ENCODE assay signal across 22 mouse cellular contexts in the genomic region with DNA sequence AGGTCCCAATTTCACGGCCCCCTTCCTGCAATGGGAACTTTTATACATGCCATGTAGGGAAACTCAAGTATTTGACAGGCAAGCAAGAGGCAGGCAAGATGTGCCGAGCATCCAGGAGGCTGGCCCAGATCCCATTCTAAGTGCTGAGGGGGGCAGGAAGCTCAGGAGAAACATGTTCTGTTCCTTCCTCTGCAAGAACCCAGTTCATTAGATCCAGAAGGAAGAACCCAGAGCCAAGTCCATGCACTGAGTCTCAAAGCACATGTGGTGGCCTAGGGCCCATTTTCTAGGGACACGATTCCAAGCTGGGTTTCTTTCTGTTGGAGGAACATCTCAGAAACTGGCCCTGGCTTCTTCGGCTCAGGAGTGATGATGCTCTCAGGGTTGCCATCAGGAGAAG. TPM values are rescaled to one million over a fixed set of nuclear protein-coding genes. Genes with fewer than 3 reads are reported as not detected.
A peak's percentile ranks its signal among the peaks of the same experiment; 100 is the strongest.
DNase-seq lines count a peak whose midpoint lies in the region; ATAC-seq and TF ChIP-seq lines count a peak whose summit lies in the region.
"Had no signal": no experiment of that assay in that cellular context is flagged by ENCODE, and none has a peak within 500 bp of the region (broad histone marks: within the 10 kb centered on the region; RNA-seq: fewer than 3 reads in every experiment).

No protein-coding gene starts in this region.

- ATAC-seq in lung, embryonic 16.5 days (ENCODE audit: low read depth) = no peak
- no peak for ATAC-seq in forebrain, embryonic 15.5 days (replicated peaks)
- ATAC-seq: liver, postnatal 0 days; midbrain, embryonic 13.5 days had no signal

- no peak for TF ChIP-seq POLR2A in bone marrow macrophage, adult 2 months (IDR thresholded peaks at IDR 0.05; ENCODE audit: borderline replicate concordance, low read depth, low read length)

- H3K9me3 ChIP-seq in lung, embryonic 16.5 days (ENCODE audit: control insufficient read depth, low read length) = no peaks in the 10 kb centered on the region
- H3K9me3 ChIP-seq in forebrain, embryonic 15.5 days = no peaks in the 10 kb centered on the region
- H3K9me3 ChIP-seq: embryonic facial prominence, embryonic 13.5 days; hindbrain, embryonic 13.5 days; midbrain, embryonic 13.5 days; neural tube, embryonic 13.5 days had no signal

- 65% methylated on average over 4 of the region's 4 CpGs for WGBS in lung, embryonic 16.5 days
- 98% methylated on average over 4 of the region's 4 CpGs for WGBS in macrophage (ENCODE audit: missing documents)
- WGBS in forebrain, embryonic 15.5 days = 93% methylated on average over 4 of the region's 4 CpGs

- H3K27me3 ChIP-seq in lung, embryonic 16.5 days (ENCODE audit: control insufficient read depth, insufficient read depth, low read depth, low read length) = no peaks in the 10 kb centered on the region
- no peaks in the 10 kb centered on the region for H3K27me3 ChIP-seq in forebrain, embryonic 15.5 days
- H3K27me3 ChIP-seq: embryonic facial prominence, embryonic 13.5 days; hindbrain, embryonic 13.5 days; midbrain, embryonic 13.5 days; neural tube, embryonic 13.5 days had no signal

- no peak overlapping the region for H3K9ac ChIP-seq in lung, embryonic 16.5 days (ENCODE audit: low read length)
- no peak overlapping the region for H3K9ac ChIP-seq in forebrain, embryonic 15.5 days (replicated peaks)
- H3K9ac ChIP-seq: embryonic facial prominence, embryonic 13.5 days; hindbrain, embryonic 13.5 days; liver, postnatal 0 days; midbrain, embryonic 13.5 days; neural tube, embryonic 13.5 days had no signal

- H3K4me1 ChIP-seq in lung, embryonic 16.5 days (replicated peaks; ENCODE audit: control insufficient read depth, insufficient read depth, low read length) = peaks cover 32% of the 10 kb centered on the region
- peaks cover 41% of the 10 kb centered on the region for H3K4me1 ChIP-seq in bone marrow macrophage, adult 2 months (ENCODE audit: control insufficient read depth, insufficient read depth, low read length)
- H3K4me1 ChIP-seq in forebrain, embryonic 15.5 days = no peaks in the 10 kb centered on the region
- H3K4me1 ChIP-seq: hindbrain, embryonic 13.5 days; midbrain, embryonic 13.5 days; neural tube, embryonic 13.5 days had no signal

- TF ChIP-seq CTCF in bone marrow macrophage, adult 2 months (IDR thresholded peaks at IDR 0.05; ENCODE audit: low read depth, low read length) = no peak

- no peak overlapping the region for H3K4me3 ChIP-seq in lung, embryonic 16.5 days (ENCODE audit: low read length)
- H3K4me3 ChIP-seq in bone marrow macrophage, adult 2 months (ENCODE audit: insufficient read depth, low read length) = no peak overlapping the region
- no peak overlapping the region for H3K4me3 ChIP-seq in macrophage (ENCODE audit: inconsistent target)
- no peak overlapping the region for H3K4me3 ChIP-seq in forebrain, embryonic 15.5 days
- H3K4me3 ChIP-seq: embryonic facial prominence, embryonic 13.5 days; hindbrain, embryonic 13.5 days; midbrain, embryonic 13.5 days; neural tube, embryonic 13.5 days had no signal

- no peaks in the 10 kb centered on the region for H3K36me3 ChIP-seq in lung, embryonic 16.5 days (ENCODE audit: control insufficient read depth, insufficient read depth, low read length)
- peaks cover 75% of the 10 kb centered on the region for H3K36me3 ChIP-seq in macrophage (ENCODE audit: inconsistent target)
- peaks cover 56% of the 10 kb centered on the region for H3K36me3 ChIP-seq in forebrain, embryonic 15.5 days
- H3K36me3 ChIP-seq: embryonic facial prominence, embryonic 13.5 days had no signal

- H3K79me2 ChIP-seq in macrophage (ENCODE audit: inconsistent target) = peaks cover 21% of the 10 kb centered on the region; the same call in 1 of the 2 replicates

- peak; percentile 27 for DNase-seq in gastrocnemius, postnatal 25 days
- DNase-seq in gastrocnemius, postnatal 4 days (ENCODE audit: low spot score in 2 of 2) = no peak
- no peak for DNase-seq in lung, postnatal 36 days
- DNase-seq: cerebellum, adult 9-11 months; kidney, adult 2 months; kidney, postnatal 10 days; liver, postnatal 0 days; right cerebral cortex, postnatal 14 days; thymus, adult 2 months had no signal

- peak overlapping the region; percentile 92 for H3K27ac ChIP-seq in lung, embryonic 16.5 days (ENCODE audit: low read length)
- H3K27ac ChIP-seq in bone marrow macrophage, adult 2 months (ENCODE audit: insufficient read depth, low read depth, low read length) = peak overlapping the region; percentile 87
- peak overlapping the region; percentile 92 for H3K27ac ChIP-seq in macrophage
- no peak overlapping the region for H3K27ac ChIP-seq in forebrain, embryonic 15.5 days (replicated peaks)
- H3K27ac ChIP-seq: hindbrain, embryonic 13.5 days; midbrain, embryonic 13.5 days; neural tube, embryonic 13.5 days had no signal

- no peak overlapping the region for H3K4me2 ChIP-seq in lung, embryonic 16.5 days (ENCODE audit: low read depth, low read length)
- no peak overlapping the region for H3K4me2 ChIP-seq in forebrain, embryonic 15.5 days (replicated peaks)
- H3K4me2 ChIP-seq: embryonic facial prominence, embryonic 13.5 days; hindbrain, embryonic 13.5 days; midbrain, embryonic 13.5 days; neural tube, embryonic 13.5 days had no signal

RNA-seq across cellular contexts. Expression of a gene that starts 24.6 kb away (rescaled TPM):
- 1 to 10 TPM; 5.7 to 6.8 TPM for total RNA-seq in gastrocnemius, postnatal 25 days (2021)
- total RNA-seq in gastrocnemius, postnatal 4 days (2021) = 10 to 100 TPM; 31.6 to 32.5 TPM
- polyA plus RNA-seq in lung, embryonic 16.5 days (2015; fragmentation: Nextera tagmentation; extraction: Ambion mirVana) = 14.5 and 14.6 TPM in 2 replicates
- 136 and 155 TPM in 2 replicates for polyA plus RNA-seq in bone marrow macrophage, adult 2 months (2012; ENCODE audit: insufficient read depth, insufficient read length, missing spikeins)
- total RNA-seq in macrophage (2018; cell fraction: chromatin; rRNA removed) = 100 to 1,000 TPM in 15 of 26 experiments, 10 to 100 TPM in 11; 23.3 to 256 (median 125) TPM
- 100 to 1,000 TPM in 11 of 26 experiments, 10 to 100 TPM in 15; 49.1 to 135 (median 96.8) TPM for total RNA-seq in macrophage (2018; cell fraction: cytosol; rRNA removed)
- total RNA-seq in macrophage (2018; cell fraction: nucleus; rRNA removed) = 100 to 1,000 TPM in 10 of 26 experiments, 10 to 100 TPM in 16; 41.2 to 213 (median 88.6) TPM
- 73.9 to 95.6 TPM (median 92.2 TPM) in 3 replicates for polyA plus RNA-seq in macrophage (2018)
- 26.2 and 26.8 TPM in 2 replicates for polyA plus RNA-seq in forebrain, embryonic 15.5 days (2015; fragmentation: Nextera tagmentation; extraction: Ambion mirVana)

RNA-seq across cellular contexts. Expression of a gene that starts 54.8 kb away (rescaled TPM):
- 1 to 10 TPM in 1 of 2 experiments, under 1 TPM in 1; 0.97 to 1.6 TPM for total RNA-seq in gastrocnemius, postnatal 25 days (2021)
- 10 to 100 TPM; 68.5 to 70.9 TPM for total RNA-seq in gastrocnemius, postnatal 4 days (2021)
- 33.6 and 38.3 TPM in 2 replicates for polyA plus RNA-seq in lung, embryonic 16.5 days (2015; fragmentation: Nextera tagmentation; extraction: Ambion mirVana)
- polyA plus RNA-seq in bone marrow macrophage, adult 2 months (2012; ENCODE audit: insufficient read depth, insufficient read length, missing spikeins) = not detected in 2 replicates
- total RNA-seq in macrophage (2018; cell fraction: chromatin; rRNA removed) = under 1 TPM in 1 of 26 experiments, not detected in 25; 0.17 TPM
- total RNA-seq in macrophage (2018; cell fraction: cytosol; rRNA removed) = under 1 TPM in 3 of 26 experiments, not detected in 23; 0.06 to 0.10 (median 0.07) TPM
- not detected for total RNA-seq in macrophage (2018; cell fraction: nucleus; rRNA removed)
- 0.10 TPM in 1 of 3 replicates, not detected in the others for polyA plus RNA-seq in macrophage (2018)
- polyA plus RNA-seq in forebrain, embryonic 15.5 days (2015; fragmentation: Nextera tagmentation; extraction: Ambion mirVana) = 10.0 and 12.4 TPM in 2 replicates
- total RNA-seq: adrenal gland, adult 2 months; granulocyte monocyte progenitor cell, adult 5-6 weeks; layer of hippocampus, adult 18-20 months; liver, adult 2 months; megakaryocyte progenitor cell, adult 5-6 weeks had no signal
- polyA plus RNA-seq: liver, adult 2 months had no signal
